Mouse (Mus musculus): Measurements from ENCODE around the gene Prss12. TPM values are rescaled to one million over a fixed set of nuclear protein-coding genes. Genes with fewer than 3 reads are reported as not detected.

The Prss12 gene
- polyA plus RNA-seq (2012; rRNA removed; ENCODE audit: low replicate concordance) = 4.6 and 11.9 TPM in 2 replicates

GRCm38 (mm10) chr3:123446708-123447537 lies at the start of gene Prss12:
TSS of gene Prss12 (plus strand) at chr3:123446913.

Other genes starting within 250 kb of the Prss12 start
- gene Synpo2, start 210.8 kb upstream of the Prss12 start, polyA plus RNA-seq (2012; rRNA removed; ENCODE audit: low replicate concordance) = 12.6 and 23.5 TPM in 2 replicates
- 50.7 and 72.9 TPM in 2 replicates for gene Sec24d, start 179.5 kb upstream of the Prss12 start, polyA plus RNA-seq (2012; rRNA removed; ENCODE audit: low replicate concordance)
- gene Mettl14, start 60.8 kb upstream of the Prss12 start, polyA plus RNA-seq (2012; rRNA removed; ENCODE audit: low replicate concordance) = 3.1 and 3.7 TPM in 2 replicates
- 0.35 and 0.37 TPM in 2 replicates for gene Ndst3, start 243.9 kb downstream of the Prss12 start, polyA plus RNA-seq (2012; rRNA removed; ENCODE audit: low replicate concordance)